Mouse (Mus musculus) hindbrain, postnatal 0 days (tissue): ENCODE measurements around the gene Trak1. TPM values are rescaled to one million over a fixed set of nuclear protein-coding genes. Genes with fewer than 3 reads are reported as not detected.

Experiments used
- ATAC-seq: fragments of 200-750 bp; cut with Nextera tagmentation; 2 replicates; pipeline ENCODE4 v1.8.0; 2017; ENCODE audit warnings: mild to moderate bottlenecking, moderate TSS enrichment, moderate library complexity
- DNase-seq: peaks from one replicate; pipeline ENCODE4 v3.0.0-alpha.2; 2015; ENCODE audit warnings: low spot score
- H3K27ac ChIP-seq: fragments of 300-500 bp; sonication (generic); 2 replicates; pipeline ENCODE4 v1.5.1; 2014; ENCODE audit warnings: mild to moderate bottlenecking
- H3K27me3 ChIP-seq: fragments of 300-500 bp; sonication (generic); 2 replicates; pipeline ENCODE4 v1.6.1; 2014; ENCODE audit warnings: low read length, mixed read lengths; ENCODE audit not compliant: insufficient read depth
- H3K36me3 ChIP-seq: fragments of 300-500 bp; sonication (generic); 2 replicates; pipeline ENCODE4 v1.6.1; 2014; ENCODE audit warnings: low read length, mixed read lengths; ENCODE audit not compliant: insufficient read depth
- H3K4me1 ChIP-seq: fragments of 300-500 bp; sonication (generic); 2 replicates; pipeline ENCODE4 v1.6.1; 2014; ENCODE audit warnings: antibody characterized with exemption, low read length, mixed read lengths; ENCODE audit not compliant: insufficient read depth
- H3K4me2 ChIP-seq: fragments of 300-500 bp; sonication (generic); 2 replicates; pipeline ENCODE4 v1.6.1; 2014; ENCODE audit warnings: low read depth, mild to moderate bottlenecking, low read length, moderate library complexity, mixed read lengths
- H3K4me3 ChIP-seq: fragments of 300-500 bp; sonication (generic); 2 replicates; pipeline ENCODE4 v1.5.1; 2014; ENCODE audit warnings: low read length
- H3K9ac ChIP-seq: fragments of 300-500 bp; sonication (generic); replicated peaks from 2 replicates; pipeline ENCODE4 v1.6.1; 2014; ENCODE audit warnings: mild to moderate bottlenecking, low read length, moderate library complexity, mixed read lengths
- H3K9me3 ChIP-seq: fragments of 300-500 bp; sonication (generic); 2 replicates; pipeline ENCODE4 v1.6.1; 2016; ENCODE audit warnings: low read length, mixed read lengths
- CTCF ChIP-seq: IDR thresholded peaks from 2 replicates; pipeline ENCODE4 v1.5.1; 2016; ENCODE audit warnings: antibody characterized with exemption, control low read depth, low read depth
- WGBS: fragments of 180-500 bp; shearing (Covaris S2); extraction: QIAGEN DNeasy Blood & Tissue Kit; methylation state at CpG from one replicate; pipeline ENCODE4 v1.1.7; 2014; 5-methylcytosine and 5-hydroxymethylcytosine counted together
- polyA plus RNA-seq: library from polyadenylated mRNA; unstranded; fragments of >200 nt; fragmentation: Nextera tagmentation; extraction: Ambion mirVana; gene quantifications from 2 replicates; pipeline ENCODE4 v1.2.1, GENCODE M21; 2015
- total RNA-seq: library from RNA; depleted of rRNA; stranded (reverse); fragments of >200 nt; gene quantifications from 2 replicates; pipeline ENCODE4 v1.2.3, GENCODE M21; 2014; rRNA removed

Gene Trak1
- total RNA-seq (129 and 170 TPM in 2 replicates), polyA plus RNA-seq (55.7 and 57.8 TPM in 2 replicates)

GRCm38 (mm10) chr9:121297171-121298064 lies at the start of gene Trak1:
Gene Trak1, plus strand, starts transcription at chr9:121297502.
- Histone ChIP-seq H3K4me1 (peaks cover 33% of the 10 kb centered on the region), H3K27me3 (no peaks in the 10 kb centered on the region)
- TF ChIP-seq CTCF, result no peak

GRCm38 (mm10) chr9:121247956-121248775 lies 49.1 kb upstream of the Trak1 start:
- H3K9ac ChIP-seq, result no peak overlapping the region
- no peak overlapping the region for H3K4me2 ChIP-seq
- H3K27me3 ChIP-seq, result no peaks in the 10 kb centered on the region
- no peak overlapping the region for H3K4me3 ChIP-seq
- no peaks in the 10 kb centered on the region for H3K36me3 ChIP-seq
- ATAC-seq (peak; percentile 49; the same call in 1 of the 2 replicates), DNase-seq (peak; percentile 91)
- H3K4me1 ChIP-seq, result no peaks in the 10 kb centered on the region
- no peaks in the 10 kb centered on the region for H3K9me3 ChIP-seq
- peak; percentile 81 for TF ChIP-seq CTCF
- 61% methylated on average over 12 of the region's 12 CpGs for WGBS
- H3K27ac ChIP-seq, result no peak overlapping the region

More at GRCm38 (mm10) chr9:121297171-121298064, at the start of gene Trak1:
- H3K4me2 ChIP-seq, result peak within 1 kb of the TSS; percentile 91
- peak; percentile 86 for ATAC-seq
- H3K9ac ChIP-seq, result peak within 1 kb of the TSS; percentile 98
- peak within 1 kb of the TSS; percentile 92 for H3K4me3 ChIP-seq
- DNase-seq, result peak; percentile 78
- 1% methylated on average over 97 of the region's 116 CpGs for WGBS
- H3K9me3 ChIP-seq, result no peaks in the 10 kb centered on the region
- peak within 1 kb of the TSS; percentile 78 for H3K27ac ChIP-seq
- no peaks in the 10 kb centered on the region for H3K36me3 ChIP-seq

GRCm38 (mm10) chr9:121249805-121250204 lies 47.5 kb upstream of the Trak1 start:
- no peak for ATAC-seq
- no peak overlapping the region for H3K27ac ChIP-seq
- H3K9me3 ChIP-seq, result no peaks in the 10 kb centered on the region
- no peaks in the 10 kb centered on the region for H3K4me1 ChIP-seq
- H3K36me3 ChIP-seq, result no peaks in the 10 kb centered on the region
- 60% methylated on average over 14 of the region's 14 CpGs for WGBS
- H3K27me3 ChIP-seq, result no peaks in the 10 kb centered on the region
- no peak overlapping the region for H3K4me3 ChIP-seq
- no peak for DNase-seq
- no peak for TF ChIP-seq CTCF
- H3K4me2 ChIP-seq, result no peak overlapping the region
- no peak overlapping the region for H3K9ac ChIP-seq

GRCm38 (mm10) chr9:121250854-121251253 lies 46.4 kb upstream of the Trak1 start:
- Histone ChIP-seq H3K4me2 (no peak overlapping the region), H3K27ac (no peak overlapping the region), H3K9ac (no peak overlapping the region), H3K36me3 (no peaks in the 10 kb centered on the region), H3K4me1 (no peaks in the 10 kb centered on the region), H3K27me3 (no peaks in the 10 kb centered on the region), H3K4me3 (no peak overlapping the region), H3K9me3 (no peaks in the 10 kb centered on the region)
- DNase-seq (no peak), ATAC-seq (no peak)
- TF ChIP-seq CTCF, result no peak
- WGBS, result 92% methylated on average over 11 of the region's 11 CpGs

GRCm38 (mm10) chr9:121253983-121254382 lies 43.3 kb upstream of the Trak1 start:
- H3K9ac ChIP-seq, result no peak overlapping the region
- no peak for ATAC-seq
- H3K4me3 ChIP-seq, result no peak overlapping the region
- 88% methylated on average over 2 of the region's 2 CpGs for WGBS
- H3K27ac ChIP-seq, result no peak overlapping the region
- no peak for DNase-seq
- no peak for TF ChIP-seq CTCF
- H3K4me1 ChIP-seq, result no peaks in the 10 kb centered on the region
- 0 out of 2 replicates have a peak, but pooled peaks cover 6% of the 10 kb centered on the region for H3K36me3 ChIP-seq
- no peaks in the 10 kb centered on the region for H3K9me3 ChIP-seq
- H3K4me2 ChIP-seq, result no peak overlapping the region
- H3K27me3 ChIP-seq, result no peaks in the 10 kb centered on the region

- Histone ChIP-seq H3K27ac (no peak overlapping the region), H3K4me1 (no peaks in the 10 kb centered on the region), H3K27me3 (no peaks in the 10 kb centered on the region), H3K36me3 (0 out of 2 replicates have a peak, but pooled peaks cover 6% of the 10 kb centered on the region), H3K4me2 (no peak overlapping the region), H3K4me3 (no peak overlapping the region), H3K9me3 (no peaks in the 10 kb centered on the region), H3K9ac (no peak overlapping the region)
- DNase-seq (no peak), ATAC-seq (no peak)
- 93% methylated on average over 13 of the region's 13 CpGs for WGBS
- TF ChIP-seq CTCF, result no peak
These were observed 42.5 kb upstream of the Trak1 start for GRCm38 (mm10) chr9:121254761-121255160.
